Mouse (Mus musculus): ENCODE data around the gene Cdk5r1. TPM values are rescaled to one million over a fixed set of nuclear protein-coding genes. Genes with fewer than 3 reads are reported as not detected.
A peak's percentile ranks its signal among the peaks of the same experiment; 100 is the strongest.

Gene Cdk5r1
- total RNA-seq, 2 experiments from 2014 or later, result 2.2 to 3.9 TPM

GRCm38 (mm10) chr11:80503726-80504452 is 27.1 kb downstream of the Cdk5r1 start:
- no peak for DNase-seq

- no peak for DNase-seq
Observed at GRCm38 (mm10) chr11:80504519-80505385, 27.9 kb downstream of the Cdk5r1 start.

- no peak for DNase-seq
Observed at GRCm38 (mm10) chr11:80505581-80505980, 28.8 kb downstream of the Cdk5r1 start.

DNA sequence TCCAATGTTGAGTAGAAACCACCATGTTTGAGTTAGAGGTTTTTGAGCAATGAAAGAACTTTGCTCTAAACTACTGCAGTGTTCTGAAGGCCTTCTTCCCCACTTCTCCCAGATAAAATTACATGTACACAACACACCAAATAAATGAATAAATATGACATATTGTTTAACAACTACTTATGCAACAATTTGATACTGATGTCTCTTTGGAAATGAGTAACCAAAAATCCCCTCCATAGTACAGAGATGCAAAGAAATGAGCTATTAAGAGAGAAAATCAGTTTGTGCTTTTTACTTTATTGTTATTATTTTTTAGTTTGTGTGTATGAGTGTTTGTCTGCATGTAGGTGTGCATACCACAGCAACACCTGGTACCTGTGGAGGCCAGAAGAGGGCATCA is 29.7 kb downstream of the Cdk5r1 start:
- no peak for DNase-seq

- DNase-seq, result no peak
Observed at GRCm38 (mm10) chr11:80507791-80508190, 31.0 kb downstream of the Cdk5r1 start.

- no peak for DNase-seq
Observed at GRCm38 (mm10) chr11:80508361-80509175, 31.7 kb downstream of the Cdk5r1 start.

DNA sequence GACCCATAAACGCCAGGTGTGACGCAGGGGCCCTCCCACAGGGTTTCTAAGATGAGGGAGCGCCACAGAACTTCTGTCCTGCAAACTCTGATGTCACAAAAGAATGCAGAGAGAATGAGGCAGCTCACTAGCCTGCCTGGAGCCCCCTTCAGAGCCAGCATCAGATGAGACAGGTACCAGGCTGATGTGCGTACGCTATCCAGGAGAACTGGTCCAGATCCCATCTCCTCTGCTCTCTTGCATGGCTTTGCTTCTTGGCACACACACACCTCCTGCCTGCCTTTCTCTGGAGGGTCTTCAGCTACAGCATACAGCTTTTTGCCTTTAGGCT is 32.3 kb downstream of the Cdk5r1 start:
- DNase-seq, result no peak

GRCm38 (mm10) chr11:80510124-80510523 is 33.3 kb downstream of the Cdk5r1 start:
- no peak for DNase-seq

- no peak for DNase-seq
Observed at GRCm38 (mm10) chr11:80512313-80513056, 35.7 kb downstream of the Cdk5r1 start.

GRCm38 (mm10) chr11:80513796-80514195 is 37.0 kb downstream of the Cdk5r1 start:
- DNase-seq, result no peak

- no peak for DNase-seq
Observed at GRCm38 (mm10) chr11:80515346-80515745, 38.5 kb downstream of the Cdk5r1 start.

GRCm38 (mm10) chr11:80515895-80516294 is 39.1 kb downstream of the Cdk5r1 start:
- DNase-seq, result no peak

DNA sequence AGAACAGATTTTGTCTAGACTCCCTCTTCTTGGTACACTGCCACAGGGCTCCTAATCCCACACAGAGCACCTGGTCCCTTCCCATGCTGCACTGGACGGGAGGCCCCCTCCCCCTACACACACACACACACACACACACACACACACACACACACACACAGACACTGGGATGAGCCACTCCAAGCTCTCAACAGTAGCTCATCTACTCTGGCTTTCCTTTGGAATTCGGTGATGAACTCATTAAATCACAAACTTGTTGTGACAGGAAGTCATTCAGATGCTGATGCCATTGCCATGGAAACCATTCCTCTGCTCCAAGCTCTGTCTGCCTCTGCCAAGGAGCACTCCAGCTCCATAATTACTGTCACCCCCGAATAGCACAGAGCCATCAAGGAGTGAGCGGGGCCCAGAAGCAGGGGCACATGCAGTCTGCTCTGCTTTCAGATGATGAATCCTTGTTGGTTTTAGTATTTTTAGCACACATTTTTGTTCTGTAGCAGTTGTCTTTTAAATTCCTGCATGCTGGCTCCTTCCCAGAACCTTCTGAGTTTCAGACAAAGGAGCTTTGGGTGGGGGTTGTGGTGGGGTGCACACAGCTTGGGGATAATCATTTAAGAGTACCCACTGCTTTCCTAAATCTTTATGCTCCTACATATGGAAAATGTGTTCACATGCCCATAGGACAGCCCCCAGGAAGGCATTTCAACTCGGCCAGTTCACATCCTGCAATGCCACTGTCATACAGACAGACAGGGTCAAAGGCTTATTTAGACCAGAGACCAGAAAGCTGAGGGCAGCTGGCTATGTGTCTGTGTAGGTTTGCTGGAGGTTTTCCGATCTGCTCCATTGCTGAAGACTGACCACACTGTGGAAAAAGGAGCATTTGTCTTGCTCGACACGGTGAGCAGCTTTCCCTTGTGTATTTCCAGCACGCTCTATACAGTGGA is 41.9 kb downstream of the Cdk5r1 start:
- no peak for DNase-seq

- no peak for DNase-seq
Observed at GRCm38 (mm10) chr11:80521148-80521547, 44.3 kb downstream of the Cdk5r1 start.

- no peak for DNase-seq
Observed at GRCm38 (mm10) chr11:80522852-80523251, 46.0 kb downstream of the Cdk5r1 start.

- peak; percentile 15 for DNase-seq
Observed at GRCm38 (mm10) chr11:80523410-80523809, 46.6 kb downstream of the Cdk5r1 start.

DNA sequence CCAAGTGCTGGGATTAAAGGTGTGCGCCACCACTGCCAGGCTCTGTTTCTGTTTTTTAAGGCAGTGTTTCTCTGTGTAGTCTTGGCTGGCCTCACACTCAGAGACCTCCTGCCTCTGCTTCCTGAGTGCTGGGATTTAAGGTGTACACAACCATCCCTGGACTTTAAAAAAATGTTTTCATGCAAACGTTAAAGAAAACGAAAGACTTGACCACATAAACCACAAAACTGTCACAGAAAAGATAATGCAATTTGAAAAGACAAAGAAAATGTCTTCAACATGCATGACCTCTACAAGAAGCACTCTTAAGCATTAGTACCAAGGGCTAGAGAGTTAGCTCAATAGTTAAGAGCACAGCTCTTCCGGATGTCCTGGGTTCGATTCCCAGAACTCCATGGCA is 47.4 kb downstream of the Cdk5r1 start:
- DNase-seq, result no peak

DNA sequence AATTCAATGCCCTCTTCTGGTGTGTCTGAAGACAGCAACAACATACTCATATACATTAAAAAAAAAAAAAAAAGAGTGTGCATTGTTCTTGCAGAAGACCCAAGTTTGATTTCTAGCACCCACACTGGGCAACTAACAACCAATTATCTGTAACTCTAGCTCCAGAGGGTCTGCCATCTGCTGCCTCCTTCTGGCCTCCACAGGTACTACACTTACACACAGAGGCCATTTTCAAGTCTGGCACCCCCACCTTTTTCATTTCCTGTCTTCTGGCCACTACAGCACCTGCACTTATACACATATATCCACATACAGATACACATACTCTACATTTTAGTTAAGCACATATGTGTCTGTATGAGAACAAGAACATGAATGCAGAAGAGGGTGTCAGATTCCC is 50.9 kb downstream of the Cdk5r1 start:
- no peak for DNase-seq

GRCm38 (mm10) chr11:80529149-80529548 is 52.3 kb downstream of the Cdk5r1 start:
- DNase-seq, result no peak

Data from adrenal gland, postnatal 10 days (tissue).